Mouse (Mus musculus) G1E (cell line): ENCODE results near the gene Ybx1. TPM values are rescaled to one million over a fixed set of nuclear protein-coding genes. Genes with fewer than 3 reads are reported as not detected.
A peak's percentile ranks its signal among the peaks of the same experiment; 100 is the strongest.

Experiments
- ATAC-seq: 2 replicates; pipeline ENCODE4 v1.8.0; 2016; ENCODE audit warnings: mild to moderate bottlenecking; ENCODE audit not compliant: insufficient number of reproducible peaks, poor library complexity, low FRiP score, severe bottlenecking; ENCODE audit errors: extremely low read depth
- DNase-seq: peaks from one replicate; pipeline ENCODE4 v3.0.0; 2012; ENCODE audit warnings: low spot score
- H3K27me3 ChIP-seq: 2 replicates; pipeline ENCODE4 v1.6.1; 2012; ENCODE audit warnings: mild to moderate bottlenecking, low read length, inconsistent platforms; ENCODE audit not compliant: insufficient read depth
- H3K36me3 ChIP-seq: replicated peaks from 2 replicates; pipeline ENCODE3; 2012; ENCODE audit warnings: mild to moderate bottlenecking, inconsistent platforms
- H3K4me1 ChIP-seq: 2 replicates; pipeline ENCODE4 v1.6.1; 2012; ENCODE audit warnings: low read depth, low read length, inconsistent platforms, mixed read lengths; ENCODE audit not compliant: insufficient read depth
- H3K4me3 ChIP-seq: 2 replicates; pipeline ENCODE4 v1.5.1; 2012; ENCODE audit warnings: low read depth, mild to moderate bottlenecking, inconsistent platforms, low read length, moderate library complexity, mixed read lengths
- H3K9me3 ChIP-seq: replicated peaks from 2 replicates; pipeline ENCODE4 v1.6.1; 2012; ENCODE audit warnings: inconsistent platforms
- CTCF ChIP-seq: IDR thresholded peaks from 2 replicates; pipeline ENCODE4 v1.5.1; 2012; ENCODE audit warnings: low read depth, low read length, inconsistent platforms, mixed read lengths
- GATA1 ChIP-seq: IDR thresholded peaks from 2 replicates; pipeline ENCODE4 v1.6.1; 2012; ENCODE audit warnings: borderline replicate concordance, low read length, inconsistent platforms, mixed read lengths
- GATA2 ChIP-seq: IDR thresholded peaks from 2 replicates; pipeline ENCODE4 v1.6.1; 2012; ENCODE audit warnings: low read depth, low read length, inconsistent platforms, borderline replicate concordance
- POLR2AphosphoS5 ChIP-seq: IDR thresholded peaks from 2 replicates; pipeline ENCODE4 v1.6.1; 2012; ENCODE audit warnings: low read depth, low read length, inconsistent platforms; ENCODE audit not compliant: insufficient replicate concordance
- TAL1 ChIP-seq: conservative IDR thresholded peaks from 2 replicates; pipeline ENCODE4 v1.6.1; 2012; ENCODE audit warnings: low read depth, low read length, inconsistent platforms, mixed read lengths
- polyA plus RNA-seq: library from polyadenylated mRNA; stranded (reverse); fragments of >175 nt; gene quantifications from 2 replicates; pipeline ENCODE4 v1.2.3, GENCODE M21; 2012
- total RNA-seq, 2 experiments: library from RNA; stranded (forward) in 1 of 2; stranded (reverse) in 1 of 2; fragments of 200-1000 nt in 1 of 2; fragments of >200 nt in 1 of 2; fragmentation: Nextera tagmentation in 1 of 2; gene quantifications; 2 replicates each; pipeline ENCODE4 v1.2.3; 2014 to 2017

Ybx1 gene
- total and polyA plus RNA-seq, 3 experiments = 1,332 to 2,579 (median 2,303) TPM

DNA sequence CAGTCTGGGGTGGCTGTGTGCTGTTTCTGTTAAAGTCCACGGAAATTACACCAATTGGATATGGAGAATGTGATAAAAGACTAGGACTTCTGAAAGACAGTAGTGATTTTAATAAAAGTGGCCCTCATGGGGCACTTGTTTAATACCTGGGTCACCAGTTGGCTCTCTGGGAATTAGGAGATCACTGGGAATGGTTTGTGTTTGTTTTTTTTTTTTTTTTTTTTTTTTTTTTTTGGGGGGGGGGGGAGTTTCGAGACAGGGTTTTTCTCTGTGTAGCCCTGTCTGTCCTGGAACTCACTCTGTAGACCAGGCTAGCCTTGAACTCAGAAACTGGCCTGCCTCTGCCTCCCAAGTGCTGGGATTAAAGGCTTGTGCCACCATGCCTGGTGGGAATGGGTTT is 18.7 kb downstream of the Ybx1 start:
- Histone ChIP-seq H3K27me3 (no peaks in the 10 kb centered on the region), H3K4me3 (no peak overlapping the region), H3K9me3 (no peaks in the 10 kb centered on the region), H3K36me3 (peaks cover 95% of the 10 kb centered on the region), H3K4me1 (peaks cover 28% of the 10 kb centered on the region)
- ATAC-seq (no peak), DNase-seq (no peak)
- TF ChIP-seq CTCF (no peak), POLR2AphosphoS5 (no peak; the same call in 1 of the 2 replicates), GATA2 (no peak), GATA1 (no peak), TAL1 (no peak)

GRCm38 (mm10) chr4:119275226-119275625 is 19.2 kb downstream of the Ybx1 start:
- peaks cover 27% of the 10 kb centered on the region for H3K4me1 ChIP-seq
- peaks cover 95% of the 10 kb centered on the region for H3K36me3 ChIP-seq
- ATAC-seq = no peak
- H3K4me3 ChIP-seq = no peak overlapping the region
- no peaks in the 10 kb centered on the region for H3K9me3 ChIP-seq
- no peak for DNase-seq
- TF ChIP-seq GATA1 (no peak), GATA2 (no peak), TAL1 (no peak)
- no peaks in the 10 kb centered on the region for H3K27me3 ChIP-seq

GRCm38 (mm10) chr4:119274627-119275026 is 19.8 kb downstream of the Ybx1 start:
- TF ChIP-seq GATA1 (no peak), POLR2AphosphoS5 (no peak; the same call in 1 of the 2 replicates), GATA2 (no peak), CTCF (no peak), TAL1 (no peak)
- DNase-seq (no peak), ATAC-seq (peak; percentile 7; the same call in 1 of the 2 replicates)
- Histone ChIP-seq H3K4me3 (no peak overlapping the region), H3K36me3 (peaks cover 95% of the 10 kb centered on the region), H3K4me1 (peaks cover 23% of the 10 kb centered on the region), H3K27me3 (no peaks in the 10 kb centered on the region), H3K9me3 (no peaks in the 10 kb centered on the region)

DNA sequence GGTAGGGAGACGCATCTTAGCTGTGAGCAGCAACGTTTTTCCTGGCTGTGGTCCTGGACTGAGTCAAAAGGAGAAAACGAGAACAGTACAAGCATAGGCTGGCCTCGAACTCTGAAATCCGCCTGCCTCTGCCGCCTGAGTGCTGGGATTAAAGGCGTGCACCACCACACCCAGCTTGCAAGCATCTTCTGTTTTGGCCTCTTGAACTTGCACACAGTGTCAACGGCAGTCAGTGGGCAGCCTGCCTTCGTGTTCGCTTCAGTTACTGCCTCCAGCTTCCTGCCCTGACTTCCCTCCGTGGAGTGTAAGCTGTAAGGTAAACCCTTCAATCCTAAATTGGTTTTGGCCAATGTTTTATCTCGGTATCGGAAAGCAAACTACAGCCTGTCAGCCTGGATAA is 27.8 kb downstream of the Ybx1 start:
- ATAC-seq (no peak), DNase-seq (no peak)
- TF ChIP-seq CTCF (no peak), GATA1 (no peak), POLR2AphosphoS5 (no peak), GATA2 (no peak), TAL1 (no peak)
- Histone ChIP-seq H3K27me3 (peaks cover 13% of the 10 kb centered on the region), H3K9me3 (no peaks in the 10 kb centered on the region), H3K4me1 (peaks cover 4% of the 10 kb centered on the region; the same call in 1 of the 2 replicates), H3K36me3 (peaks cover 29% of the 10 kb centered on the region), H3K4me3 (no peak overlapping the region)

DNA sequence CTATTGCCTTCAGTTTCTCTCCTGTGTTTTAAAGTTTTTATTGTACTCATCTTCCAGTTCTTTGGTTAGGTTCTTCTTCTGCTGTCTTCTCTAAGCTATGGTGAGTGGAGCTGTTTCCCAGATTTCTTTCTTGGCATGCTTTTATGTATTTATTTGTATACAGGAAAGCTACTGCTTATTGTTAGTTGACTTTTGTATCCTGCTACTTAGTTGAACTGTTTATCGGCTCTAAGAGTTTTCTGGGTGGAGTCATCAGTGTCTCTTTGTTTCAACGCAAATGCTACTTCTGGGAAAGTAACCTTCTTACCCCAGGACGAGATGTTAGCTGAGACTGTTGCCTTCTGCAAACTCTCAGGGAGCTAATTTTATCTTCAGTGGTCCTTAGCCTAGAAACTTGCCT is 30.9 kb downstream of the Ybx1 start:
- ATAC-seq = no peak
- peaks cover 4% of the 10 kb centered on the region; the same call in 1 of the 2 replicates for H3K4me1 ChIP-seq
- H3K9me3 ChIP-seq = no peaks in the 10 kb centered on the region
- H3K36me3 ChIP-seq = peaks cover 2% of the 10 kb centered on the region
- H3K4me3 ChIP-seq = no peak overlapping the region
- H3K27me3 ChIP-seq = peaks cover 36% of the 10 kb centered on the region
- DNase-seq = no peak
- TF ChIP-seq GATA2 = no peak
- no peak for TF ChIP-seq POLR2AphosphoS5
- no peak for TF ChIP-seq CTCF
- no peak for TF ChIP-seq GATA1
- TF ChIP-seq TAL1 = no peak

DNA sequence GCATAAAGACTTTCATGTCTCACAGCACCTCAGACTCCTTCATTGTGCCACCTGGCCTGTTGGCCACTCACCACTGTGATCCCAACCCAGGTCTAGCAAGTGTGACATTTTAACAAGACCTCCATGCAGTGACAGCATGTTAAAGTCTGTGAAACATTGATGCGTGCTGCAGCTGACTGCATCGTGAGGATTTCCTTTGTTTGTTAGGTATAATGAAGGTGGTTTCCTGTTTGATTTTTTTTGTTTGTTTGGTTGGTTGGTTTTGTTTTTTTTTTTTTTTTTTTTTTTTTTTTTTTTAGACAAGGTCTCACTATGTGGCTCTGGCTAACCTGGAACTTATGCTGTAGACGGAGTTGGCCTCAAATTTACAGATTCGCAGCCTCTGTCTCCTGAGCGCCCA is 31.9 kb downstream of the Ybx1 start:
- no peak for ATAC-seq
- no peak overlapping the region for H3K4me3 ChIP-seq
- H3K4me1 ChIP-seq = peaks cover 4% of the 10 kb centered on the region; the same call in 1 of the 2 replicates
- no peaks in the 10 kb centered on the region for H3K9me3 ChIP-seq
- TF ChIP-seq TAL1 (no peak), POLR2AphosphoS5 (no peak)
- no peak for DNase-seq
- peaks cover 42% of the 10 kb centered on the region for H3K27me3 ChIP-seq
- no peaks in the 10 kb centered on the region for H3K36me3 ChIP-seq

DNA sequence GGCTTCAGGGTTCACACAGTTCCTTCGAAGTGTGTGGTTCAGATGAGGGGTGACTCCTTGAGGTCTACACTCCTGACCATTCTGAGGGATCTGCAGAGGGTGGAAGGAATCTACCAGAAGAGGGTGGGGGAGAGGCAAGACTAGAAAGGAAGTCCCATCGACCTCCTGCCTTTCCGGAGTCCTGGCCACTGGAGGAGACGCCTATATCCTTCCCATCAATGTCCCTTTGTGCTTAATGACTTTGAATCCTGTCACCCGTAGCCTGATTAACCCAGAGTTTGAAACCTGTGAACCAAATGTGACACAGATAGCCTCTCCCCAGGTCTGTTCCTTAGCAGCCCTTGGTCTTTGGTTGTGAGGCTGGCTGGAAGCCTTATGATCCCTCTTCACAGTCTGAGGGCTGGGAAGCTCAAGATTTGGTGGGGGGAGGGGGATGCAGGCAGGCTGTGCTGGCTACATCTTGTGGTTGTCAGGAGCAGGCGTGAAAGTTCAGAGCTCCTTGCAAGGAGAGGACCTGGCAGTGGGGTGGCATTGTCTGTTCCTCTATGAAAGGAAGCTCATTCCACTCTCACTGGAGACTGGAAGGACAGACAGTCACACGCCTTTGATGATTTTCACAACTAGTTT is 33.2 kb downstream of the Ybx1 start:
- ATAC-seq = no peak
- no peak for TF ChIP-seq TAL1
- no peak for TF ChIP-seq GATA2
- TF ChIP-seq GATA1 = no peak
- TF ChIP-seq POLR2AphosphoS5 = no peak
- no peak for TF ChIP-seq CTCF
- no peak overlapping the region for H3K4me3 ChIP-seq
- no peaks in the 10 kb centered on the region for H3K9me3 ChIP-seq
- peaks cover 45% of the 10 kb centered on the region for H3K27me3 ChIP-seq
- H3K36me3 ChIP-seq = no peaks in the 10 kb centered on the region
- DNase-seq = no peak
- peaks cover 8% of the 10 kb centered on the region for H3K4me1 ChIP-seq
